Mouse (Mus musculus) forebrain, embryonic 13.5 days (tissue): ENCODE results near the gene Hoxc13. TPM values are rescaled to one million over a fixed set of nuclear protein-coding genes. Genes with fewer than 3 reads are reported as not detected.

ENCODE experiments used
- microRNA-seq: library from miRNA; unstranded; fragments of <30 nt; microRNA quantifications from one replicate; pipeline ENCODE4, GENCODE M21; 2016
- polyA plus RNA-seq: library from polyadenylated mRNA; unstranded; fragments of >200 nt; fragmentation: Nextera tagmentation; extraction: Ambion mirVana; gene quantifications from 2 replicates; pipeline ENCODE4 v1.2.1, GENCODE M21; 2015

Gene Hoxc13
- polyA plus RNA-seq, 1 experiment from 2014 or later = not detected

Small RNAs within 50 kb of the gene (microRNA-seq; reads per million reads assigned to microRNA genes)
- not detected for gene Mir196a-2

Other genes starting within 250 kb of the Hoxc13 start
- 52.3 and 79.6 TPM in 2 replicates for gene Atp5g2, start 248.8 kb upstream of the Hoxc13 start, polyA plus RNA-seq
- 45.0 and 48.7 TPM in 2 replicates for gene Calcoco1, start 198.9 kb upstream of the Hoxc13 start, polyA plus RNA-seq
- gene Hoxc12, start 15.7 kb downstream of the Hoxc13 start, polyA plus RNA-seq = not detected in 2 replicates
- not detected in 2 replicates for gene Hoxc11, start 33.3 kb downstream of the Hoxc13 start, polyA plus RNA-seq
- gene Hoxc10, start 45.7 kb downstream of the Hoxc13 start, polyA plus RNA-seq = not detected in 2 replicates
- gene Hoxc5, start 46.3 kb downstream of the Hoxc13 start, polyA plus RNA-seq = not detected in 2 replicates
- gene Hoxc9, start 55.3 kb downstream of the Hoxc13 start, polyA plus RNA-seq = not detected in 2 replicates
- gene Hoxc8, start 69.5 kb downstream of the Hoxc13 start, polyA plus RNA-seq = not detected in 2 replicates
- not detected in 2 replicates for gene Hoxc6, start 77.2 kb downstream of the Hoxc13 start, polyA plus RNA-seq
- not detected in 2 replicates for gene Hoxc4, start 97.8 kb downstream of the Hoxc13 start, polyA plus RNA-seq
- 24.4 and 27.3 TPM in 2 replicates for gene Smug1, start 246.0 kb downstream of the Hoxc13 start, polyA plus RNA-seq